Mouse (Mus musculus) gastrocnemius, adult 18-20 months (tissue): ENCODE measurements around the gene Gm20661. TPM values are rescaled to one million over a fixed set of nuclear protein-coding genes. Genes with fewer than 3 reads are reported as not detected.

Experiments used
- DNase-seq: peaks from one replicate; pipeline ENCODE4 v3.0.0; 2021; ENCODE audit warnings: low spot score
- long read RNA-seq, 2 experiments: library from polyadenylated mRNA; stranded (forward); transcript quantifications; one replicate each; pipeline ENCODE4 v2.0.0; 2021
- total RNA-seq, 2 experiments: library from RNA; stranded (reverse); gene quantifications; 2 replicates each; pipeline ENCODE4 v1.2.3; 2021

Gm20661 gene
- total RNA-seq, result not detected
- long read RNA-seq, experiment 1, result 0 reads
- long read RNA-seq, experiment 2, result 0 reads

DNA sequence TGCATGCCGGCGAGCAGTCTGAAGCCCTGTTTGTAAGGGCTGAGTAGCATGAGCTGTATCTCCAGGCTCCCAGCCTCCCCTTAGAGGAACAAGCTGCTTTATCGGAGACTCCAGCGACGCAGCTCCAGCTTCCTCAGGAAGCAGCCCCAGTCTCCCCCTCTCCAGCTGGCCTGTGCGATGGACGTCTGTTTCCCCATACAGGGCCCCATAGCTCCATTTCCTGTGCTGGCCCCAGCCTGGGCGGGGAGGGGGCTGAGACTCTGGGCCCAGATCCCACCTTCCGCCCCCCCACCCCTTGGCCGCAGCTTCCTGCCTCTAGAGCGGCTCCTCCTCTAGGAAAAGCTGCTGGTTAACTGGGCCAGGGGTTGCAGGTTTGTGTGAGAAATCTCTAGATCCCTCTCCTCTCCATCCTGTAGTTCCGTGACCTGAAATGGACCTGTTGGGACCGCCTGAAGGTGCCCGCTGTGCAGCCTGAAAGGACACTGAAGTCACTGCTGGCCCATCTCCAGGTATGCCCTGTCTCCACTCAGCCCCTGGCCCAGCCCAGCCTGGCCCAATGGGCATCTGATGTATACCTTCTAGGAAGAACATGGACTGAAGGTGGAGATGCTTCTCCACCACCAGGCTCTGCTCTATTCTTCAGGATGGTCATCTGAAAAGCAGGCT lies at the start of gene Gm20661:
Gm20661 (plus strand) TSS at position 378 of the 666 bp plus-strand sequence.
- DNase-seq, result peak; percentile 50

DNA sequence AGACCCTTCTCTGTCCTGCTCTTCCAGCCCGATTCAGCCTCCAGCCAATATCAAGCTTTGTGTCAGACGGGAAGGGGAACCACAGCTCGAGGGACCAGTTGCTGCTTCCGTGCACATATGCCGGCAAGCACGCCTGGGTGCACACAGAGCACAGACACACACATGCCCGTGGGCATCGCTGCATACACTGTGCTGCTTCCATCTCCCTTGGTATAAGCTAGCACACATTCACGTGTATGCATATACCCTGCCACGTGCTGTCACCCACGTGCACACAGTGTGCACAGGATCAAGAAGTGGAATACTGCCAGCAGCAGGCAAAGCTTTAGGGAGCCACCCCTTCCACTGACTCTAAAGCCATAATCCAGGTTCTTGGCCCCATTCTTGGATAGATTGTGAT lies 48.7 kb upstream of the Gm20661 start:
- no peak for DNase-seq

DNA sequence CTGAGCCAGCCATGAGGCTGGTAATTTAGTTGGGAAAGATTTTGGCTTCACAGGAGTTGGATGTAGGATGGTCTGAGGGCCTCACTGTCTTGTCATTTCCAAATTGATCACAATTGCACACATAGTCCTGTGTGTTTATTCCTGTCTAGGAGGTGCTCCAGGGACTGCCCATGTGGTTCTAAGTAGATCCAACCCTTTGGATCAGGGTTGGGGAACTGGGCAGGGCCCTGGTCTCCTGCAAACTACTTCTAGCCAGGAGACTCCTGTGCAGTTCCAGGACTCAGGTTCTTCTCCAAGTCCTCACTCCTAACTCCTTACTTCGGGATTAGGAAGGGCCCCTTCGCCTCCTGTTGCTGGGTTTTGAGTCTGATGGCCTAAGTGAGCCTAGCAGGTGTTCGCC lies 47.5 kb upstream of the Gm20661 start, which contains the start of gene Camkv:
Camkv (plus strand) TSS at position 301 of the 400 bp plus-strand sequence.
- DNase-seq, result no peak

DNA sequence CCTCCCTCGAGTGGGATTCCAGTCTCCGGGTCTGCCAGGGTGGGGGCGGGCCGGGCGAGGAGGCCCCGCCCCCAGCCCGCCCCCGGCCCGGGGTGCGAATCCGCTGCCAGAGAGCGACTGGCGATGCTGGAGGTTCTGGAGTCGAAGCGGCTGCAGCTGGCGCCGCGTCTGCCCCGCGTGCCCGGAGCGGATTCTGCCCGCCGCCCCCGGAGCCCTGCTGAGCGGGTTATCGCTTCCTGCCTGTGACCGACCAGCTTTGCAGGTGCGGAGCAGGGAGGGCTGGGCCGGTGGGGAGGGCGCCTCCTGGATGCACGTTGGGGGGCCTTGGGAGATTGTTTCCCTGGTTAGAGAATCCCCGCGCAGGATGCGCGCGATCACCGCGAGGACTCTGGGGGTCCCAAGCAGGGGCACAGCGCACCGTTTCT lies 47.1 kb upstream of the Gm20661 start:
- no peak for DNase-seq

DNA sequence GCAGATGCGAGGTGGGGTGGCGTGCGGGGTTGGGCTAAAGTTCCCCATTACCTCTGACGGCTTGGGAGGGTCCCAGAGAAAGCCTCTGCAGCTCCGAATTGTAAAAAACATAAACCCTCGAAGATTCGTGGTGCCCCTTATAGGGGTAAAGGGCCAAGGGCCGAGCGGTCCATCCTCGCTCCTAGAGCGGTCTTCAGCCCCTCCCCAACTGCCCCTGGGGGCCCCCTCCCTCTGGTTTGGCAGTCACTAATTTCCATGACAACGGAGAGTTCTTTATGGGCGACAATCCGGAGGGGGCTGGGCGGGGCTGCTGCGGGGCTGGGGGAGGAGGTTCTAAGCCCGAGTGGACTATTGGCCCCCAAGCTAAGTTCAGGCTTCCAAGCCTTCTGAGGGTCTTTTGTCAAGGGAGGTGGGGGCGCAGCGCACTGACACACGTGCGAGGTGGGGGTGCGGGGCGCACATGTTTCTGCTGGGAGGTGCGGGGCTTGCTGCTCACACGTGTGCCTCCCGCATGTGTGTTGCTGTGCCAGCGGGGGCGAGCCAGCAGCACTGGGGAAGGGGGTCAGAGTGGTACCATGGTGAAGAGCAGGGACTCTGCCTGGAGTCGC lies 46.5 kb upstream of the Gm20661 start:
- no peak for DNase-seq

DNA sequence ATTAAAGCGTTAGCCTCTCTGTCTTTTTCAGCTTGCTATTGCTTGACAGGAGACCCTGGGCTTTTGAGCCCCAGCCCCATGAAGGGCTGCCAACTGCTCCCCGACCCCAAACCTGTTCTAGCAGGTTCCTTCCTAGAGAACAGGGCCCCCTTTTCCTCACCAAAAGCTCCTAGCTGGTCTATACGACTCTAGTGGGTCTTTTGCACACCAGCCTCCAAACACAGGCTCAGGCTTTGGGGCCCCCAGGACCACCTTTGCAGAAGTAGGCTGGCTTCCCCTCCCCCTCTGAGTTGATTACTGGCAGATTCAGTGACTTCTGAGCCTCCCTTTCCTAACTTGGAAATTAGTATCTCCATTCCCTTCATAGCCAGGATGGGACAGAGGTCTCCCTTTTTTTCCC lies 46.0 kb upstream of the Gm20661 start:
- DNase-seq, result no peak

DNA sequence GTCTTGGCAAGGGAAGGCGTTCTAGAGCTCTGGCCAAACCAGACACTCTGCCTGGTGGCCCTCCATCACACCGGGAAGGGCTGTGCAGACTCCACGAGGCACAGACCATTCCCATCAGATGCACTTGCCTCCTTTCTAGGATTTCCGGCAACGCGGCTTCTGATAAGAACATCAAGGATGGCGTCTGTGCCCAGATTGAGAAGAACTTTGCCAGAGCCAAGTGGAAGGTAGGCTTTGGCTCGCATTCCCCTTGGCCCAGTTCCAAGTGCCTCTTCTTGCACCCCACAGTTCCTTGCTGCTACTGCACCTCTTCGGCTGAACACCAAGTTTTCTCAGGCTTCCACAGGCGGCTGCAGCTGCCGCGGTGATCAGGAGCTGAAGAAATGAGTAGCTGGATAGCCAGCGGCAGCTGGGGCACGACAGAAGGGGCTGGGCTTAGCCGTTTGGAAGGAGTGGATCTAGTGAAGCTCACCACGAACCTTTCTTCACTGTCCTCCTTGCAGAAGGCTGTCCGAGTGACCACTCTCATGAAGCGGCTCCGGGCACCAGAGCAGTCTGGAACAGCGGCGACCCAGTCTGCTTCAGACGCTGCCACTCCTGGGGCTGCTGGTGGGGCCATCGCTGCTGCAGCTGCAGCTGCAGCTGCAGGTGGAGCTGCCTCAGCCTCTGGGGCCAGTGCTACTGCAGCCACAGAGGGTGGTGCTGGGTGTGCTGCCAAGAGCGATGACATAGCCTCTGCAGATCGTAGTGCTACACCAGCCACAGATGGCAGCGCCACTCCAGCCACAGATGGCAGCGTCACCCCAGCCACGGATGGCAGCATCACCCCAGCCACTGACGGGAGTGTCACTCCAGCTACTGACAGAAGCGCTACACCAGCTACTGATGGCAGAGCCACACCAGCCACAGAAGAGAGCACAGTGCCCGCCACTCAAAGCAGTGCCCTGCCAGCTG lies 35.3 kb upstream of the Gm20661 start:
- DNase-seq, result peak; percentile 51

DNA sequence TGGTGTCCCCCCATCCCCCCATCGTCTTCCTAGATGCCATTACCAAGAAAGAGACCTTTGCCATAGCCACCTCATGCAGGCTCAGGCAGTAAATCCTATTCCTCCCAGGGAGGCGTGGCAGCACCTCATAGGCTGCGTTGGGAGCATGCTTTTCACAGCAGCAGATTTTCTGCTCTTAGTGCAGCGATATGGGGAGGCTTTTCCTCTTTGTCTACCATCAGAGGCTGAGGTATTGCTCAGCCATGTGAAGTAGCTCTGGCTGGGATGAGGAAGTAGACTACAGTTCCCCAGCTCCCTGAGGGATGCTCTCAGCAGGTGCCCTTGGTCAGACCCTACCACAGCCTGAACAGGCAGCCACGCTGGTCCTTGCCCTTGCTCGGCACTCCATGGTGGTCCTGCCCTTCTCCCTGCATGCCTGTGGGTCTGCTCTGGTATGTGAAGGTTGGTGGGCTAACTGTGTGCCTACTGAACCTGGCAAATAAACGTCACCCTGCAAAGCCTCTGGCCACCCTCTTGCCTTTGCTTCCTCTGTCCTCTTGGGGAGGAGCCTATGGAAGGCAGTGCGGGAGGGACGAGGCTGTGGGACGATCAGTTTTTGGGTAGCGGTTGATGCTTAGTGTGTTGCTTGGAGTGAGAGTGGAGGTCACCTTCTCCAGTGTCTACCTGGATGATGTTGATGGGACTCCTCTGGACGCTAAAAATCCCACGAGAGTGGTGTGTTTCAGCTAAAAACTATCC lies 33.5 kb upstream of the Gm20661 start:
- DNase-seq, result no peak

DNA sequence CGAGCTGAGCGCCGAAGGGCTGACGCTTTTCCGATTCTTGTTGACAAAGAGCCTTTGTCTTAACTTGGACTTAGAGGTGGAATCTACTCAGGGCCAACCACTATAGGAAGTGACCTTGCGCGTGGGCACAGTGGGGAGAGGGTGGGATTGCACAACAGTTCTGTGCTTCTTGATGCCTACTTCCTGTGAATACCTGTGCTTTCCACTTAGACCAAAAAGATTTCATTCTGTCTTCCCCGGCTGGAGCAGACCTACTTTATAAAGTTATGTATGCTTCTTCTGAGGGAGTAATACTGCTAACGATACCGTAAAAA lies 33.0 kb upstream of the Gm20661 start, which contains the start of gene Traip:
Traip (plus strand) TSS at position 215 of the 314 bp plus-strand sequence.
- DNase-seq, result no peak

DNA sequence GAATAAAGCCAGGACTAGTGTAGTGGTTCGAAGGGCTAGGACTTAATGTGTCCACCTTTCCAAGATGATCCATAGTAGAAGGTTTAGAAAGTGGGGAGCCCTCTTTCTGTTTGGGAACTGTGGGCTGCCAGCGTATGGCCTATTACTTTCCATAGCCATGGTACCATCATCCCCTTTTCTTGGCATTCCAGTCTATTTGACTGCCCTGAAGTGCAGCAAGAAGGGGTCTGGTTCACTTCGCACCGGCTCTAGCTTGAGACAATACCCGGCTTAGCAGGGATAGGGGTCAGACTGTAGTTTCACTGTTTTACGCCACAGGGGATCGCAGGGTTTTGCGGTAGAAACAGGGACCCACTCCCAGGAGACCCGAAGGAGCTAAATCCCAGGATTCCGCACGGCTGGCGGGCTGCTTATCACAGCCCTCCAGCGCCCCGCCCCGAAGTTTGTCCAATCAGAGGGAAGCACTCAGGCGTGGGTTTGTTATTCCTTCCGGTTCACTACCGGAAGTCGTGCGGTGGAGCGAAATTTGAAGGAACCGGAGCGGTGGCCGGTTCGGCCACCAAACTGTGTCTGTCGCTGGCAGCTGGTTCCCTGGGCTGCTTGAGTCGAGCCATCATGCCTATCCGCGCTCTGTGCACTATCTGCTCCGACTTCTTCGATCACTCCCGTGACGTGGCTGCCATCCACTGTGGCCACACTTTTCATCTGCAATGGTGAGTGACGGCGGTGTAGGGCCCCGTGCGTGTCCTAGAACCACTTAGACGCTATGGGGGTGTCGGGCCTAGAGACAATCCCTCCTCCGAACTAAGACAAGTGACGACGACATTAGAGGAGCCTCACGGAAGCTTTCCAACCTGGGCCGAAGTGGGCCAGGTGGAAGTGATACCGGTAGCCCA lies 32.1 kb upstream of the Gm20661 start:
- DNase-seq, result peak; percentile 94

DNA sequence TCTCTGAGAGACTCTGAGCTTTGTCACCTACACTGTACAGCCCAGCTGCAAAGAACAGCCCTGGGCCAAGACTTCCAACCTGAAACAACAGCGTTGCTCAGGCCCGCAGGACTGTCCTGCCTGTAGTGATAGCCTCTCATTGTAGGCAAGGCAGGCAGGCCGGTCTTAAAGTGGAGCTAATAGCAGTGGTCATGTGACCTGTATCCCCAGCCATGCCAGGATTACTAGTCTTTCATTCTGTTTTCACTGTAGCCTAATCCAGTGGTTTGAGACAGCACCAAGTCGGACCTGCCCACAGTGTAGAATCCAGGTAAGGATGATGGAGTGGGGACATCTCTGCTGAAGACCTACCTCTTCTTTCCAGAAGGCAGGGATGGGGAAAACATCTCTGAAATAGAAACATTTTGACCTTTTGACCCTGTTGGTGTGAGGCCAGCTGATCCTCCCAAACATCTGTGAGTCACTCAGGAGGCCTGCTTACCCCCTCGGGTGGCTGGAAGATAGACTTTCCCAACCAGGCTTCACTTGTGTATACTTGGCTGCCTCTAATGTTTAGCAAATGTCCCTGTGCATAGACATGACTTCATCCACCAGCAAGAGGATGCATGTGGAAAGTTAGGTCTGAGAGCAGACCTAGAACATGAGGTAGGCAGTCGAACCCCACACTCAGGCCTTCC lies 27.1 kb upstream of the Gm20661 start:
- peak; percentile 53 for DNase-seq

DNA sequence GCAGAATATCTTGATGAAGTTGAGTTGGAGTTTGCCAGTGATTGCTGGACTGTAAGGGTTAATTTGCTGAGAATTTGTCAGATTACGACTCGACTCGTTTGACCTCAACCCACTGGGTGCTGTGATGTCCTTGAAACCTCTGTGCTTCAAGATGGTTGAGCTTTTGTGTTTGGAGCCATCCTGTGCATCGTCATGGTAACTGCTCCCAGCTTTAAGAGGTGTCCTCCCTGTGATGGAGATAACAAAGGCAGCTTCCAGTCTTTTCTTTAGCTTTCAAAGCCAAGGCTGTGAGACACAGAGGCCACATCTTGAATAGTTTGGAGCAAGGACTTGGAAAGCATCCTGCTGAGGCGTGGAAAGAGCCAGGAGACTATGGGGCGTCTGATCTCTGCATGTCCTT lies 25.7 kb upstream of the Gm20661 start:
- no peak for DNase-seq

DNA sequence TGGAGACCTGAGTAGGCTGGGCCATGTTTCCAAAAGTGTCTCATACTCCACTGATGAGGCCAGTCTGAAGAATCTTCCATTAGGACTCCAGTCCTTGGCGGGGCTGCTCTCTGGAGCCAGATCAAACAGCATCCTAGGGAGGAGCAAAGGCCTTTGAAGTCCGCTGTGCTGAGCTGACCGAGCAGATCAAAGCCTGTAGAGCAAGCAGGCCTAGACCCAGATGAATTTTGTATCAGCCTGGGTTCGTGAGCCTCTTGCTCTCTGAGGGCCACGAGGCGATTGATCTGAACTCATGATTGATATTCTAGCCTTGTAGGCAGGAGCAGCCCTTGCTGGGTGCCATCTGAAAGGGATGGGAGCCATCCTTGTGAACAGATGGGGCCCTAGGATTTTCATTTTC lies 23.0 kb upstream of the Gm20661 start:
- DNase-seq, result no peak

DNA sequence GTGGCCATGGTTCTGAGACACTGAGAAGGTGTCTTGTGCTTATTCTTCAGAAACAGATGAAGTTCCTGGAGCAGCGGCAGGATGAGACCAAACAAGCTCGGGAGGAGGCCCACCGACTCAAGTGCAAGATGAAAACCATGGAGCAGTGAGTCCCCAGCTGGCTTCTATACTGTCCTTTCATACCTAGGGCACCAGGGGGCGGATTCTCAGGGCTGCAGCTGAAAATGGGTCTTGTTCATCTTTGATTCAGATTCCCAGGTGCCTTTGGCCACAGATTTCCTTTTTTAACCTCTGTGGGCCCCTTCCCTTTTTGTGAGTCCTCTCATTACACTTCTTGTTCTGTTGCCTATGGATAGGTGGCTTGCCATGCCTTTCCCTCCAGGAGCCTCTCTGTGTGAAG lies 21.9 kb upstream of the Gm20661 start:
- DNase-seq, result no peak

DNA sequence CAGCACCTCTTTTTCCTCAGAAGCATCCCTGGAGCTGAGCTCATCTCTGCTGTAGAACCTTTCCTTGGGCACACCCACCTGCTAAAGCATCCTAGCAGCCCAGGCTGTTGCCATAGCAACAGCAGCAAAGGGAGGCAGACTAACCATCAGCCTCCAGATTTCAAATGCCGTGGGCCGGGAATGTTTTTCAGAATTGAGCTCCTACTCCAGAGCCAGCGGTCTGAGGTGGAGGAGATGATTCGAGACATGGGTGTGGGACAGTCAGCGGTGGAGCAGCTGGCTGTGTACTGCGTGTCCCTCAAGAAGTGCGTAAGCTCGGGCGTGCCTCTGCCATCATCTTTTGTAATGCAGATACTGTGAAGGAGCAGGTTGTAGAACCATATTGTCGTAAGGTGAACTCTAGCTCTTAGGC lies 21.5 kb upstream of the Gm20661 start:
- DNase-seq, result no peak

DNA sequence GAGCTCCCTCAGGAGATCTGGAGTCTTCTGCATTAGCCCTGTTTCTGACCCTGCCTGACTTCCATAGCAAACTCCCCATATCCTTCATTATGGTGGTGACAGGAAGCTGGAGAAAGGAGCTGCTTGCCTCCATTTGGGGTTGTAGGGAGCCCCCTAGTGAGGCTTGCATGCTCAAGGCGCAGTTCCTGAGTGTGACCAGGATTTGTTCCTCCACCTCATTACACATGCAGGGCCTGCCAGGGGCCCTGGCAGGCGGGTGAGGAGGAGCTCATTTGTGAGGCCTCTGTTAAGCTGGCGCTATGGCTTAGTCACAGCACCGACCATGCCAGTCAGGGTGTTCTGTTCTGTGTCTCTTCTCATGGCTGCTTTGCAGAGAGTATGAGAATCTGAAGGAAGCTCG lies 21.0 kb upstream of the Gm20661 start:
- no peak for DNase-seq

DNA sequence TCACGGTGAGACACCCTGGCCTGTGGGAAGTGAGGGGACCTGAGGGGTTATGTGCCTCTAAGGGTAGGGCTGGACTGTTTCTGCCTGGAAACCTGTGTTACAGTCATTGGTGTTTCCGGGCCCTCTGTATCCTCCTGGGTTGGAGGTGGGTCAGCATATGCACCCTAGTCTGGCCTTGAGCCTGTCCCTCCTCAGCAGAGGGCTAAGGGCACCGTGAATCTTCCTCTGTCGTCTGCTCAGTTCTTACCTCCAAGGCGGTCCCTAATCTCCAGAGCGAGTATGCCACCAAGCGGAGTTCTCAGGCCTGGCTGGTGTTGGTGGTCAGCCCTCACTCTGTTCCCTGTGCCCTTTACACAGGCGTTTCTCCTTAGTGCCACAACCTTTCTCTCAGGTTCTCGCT lies 19.9 kb upstream of the Gm20661 start:
- DNase-seq, result no peak

DNA sequence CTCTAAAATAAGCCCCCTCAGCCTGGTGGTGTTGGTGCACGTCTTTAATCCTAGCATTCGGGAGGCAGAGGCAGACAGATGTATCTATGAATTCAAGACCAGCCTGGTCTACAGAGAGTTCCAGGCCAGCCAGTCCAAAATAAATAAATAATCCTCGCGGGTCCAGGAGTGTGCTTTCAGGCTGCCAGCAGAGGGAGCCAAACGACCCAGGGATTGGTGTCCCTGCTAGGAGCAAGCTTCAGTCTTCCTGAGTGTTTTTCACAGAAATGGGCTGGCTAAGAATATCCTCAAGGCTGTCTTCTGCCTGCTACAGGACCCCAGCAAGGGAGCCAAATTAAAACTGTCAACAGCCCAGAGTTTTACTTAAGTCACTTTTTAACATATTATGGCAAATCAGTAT lies 19.2 kb upstream of the Gm20661 start:
- DNase-seq, result peak; percentile 77

DNA sequence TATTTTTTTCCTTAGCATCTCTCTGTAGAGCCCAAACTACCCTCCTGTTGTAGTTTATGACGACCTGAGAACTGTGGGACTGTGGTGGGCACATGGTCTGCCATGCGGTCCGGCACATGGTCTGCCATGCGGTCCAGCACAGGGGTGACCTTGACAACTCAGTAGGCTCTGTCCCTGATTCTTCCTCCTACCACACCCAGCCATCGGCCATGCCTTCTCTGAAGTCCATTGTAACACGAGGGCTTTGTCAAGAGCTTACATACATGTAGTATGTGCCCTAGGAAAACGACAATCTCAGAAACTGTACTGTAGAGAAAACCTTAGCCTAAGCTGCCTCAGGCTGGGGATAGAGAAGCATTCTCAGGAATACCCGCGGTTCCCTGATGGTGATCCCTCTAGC lies 18.2 kb upstream of the Gm20661 start:
- DNase-seq, result no peak

DNA sequence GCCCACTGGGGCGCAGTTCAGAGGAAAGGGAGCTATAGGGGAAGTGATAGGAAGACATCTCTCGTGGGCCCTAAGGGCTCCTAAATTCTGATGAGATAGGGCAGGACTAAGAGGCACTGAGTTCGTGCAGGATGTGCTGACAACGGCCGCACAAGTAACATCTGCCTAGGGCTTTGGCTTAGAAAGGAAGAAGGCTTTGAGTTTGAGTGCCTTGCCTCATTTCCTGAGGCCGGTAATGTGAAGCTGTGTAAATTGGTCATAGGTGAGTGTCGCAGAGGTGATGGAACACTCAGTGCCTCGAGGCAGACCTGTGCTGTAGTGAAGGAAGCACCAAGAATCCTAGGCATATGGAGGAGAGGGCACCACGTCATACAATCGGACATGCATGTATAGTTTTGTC lies 16.2 kb upstream of the Gm20661 start:
- DNase-seq, result no peak
